Mouse (Mus musculus): ENCODE data around the gene Fbxw2.
"Not testable (repeated sequence)": the region's sequence is repeated elsewhere in the genome, so short reads cannot be mapped to it uniquely, and the experiment has no call there.

The Fbxw2 gene

DNA sequence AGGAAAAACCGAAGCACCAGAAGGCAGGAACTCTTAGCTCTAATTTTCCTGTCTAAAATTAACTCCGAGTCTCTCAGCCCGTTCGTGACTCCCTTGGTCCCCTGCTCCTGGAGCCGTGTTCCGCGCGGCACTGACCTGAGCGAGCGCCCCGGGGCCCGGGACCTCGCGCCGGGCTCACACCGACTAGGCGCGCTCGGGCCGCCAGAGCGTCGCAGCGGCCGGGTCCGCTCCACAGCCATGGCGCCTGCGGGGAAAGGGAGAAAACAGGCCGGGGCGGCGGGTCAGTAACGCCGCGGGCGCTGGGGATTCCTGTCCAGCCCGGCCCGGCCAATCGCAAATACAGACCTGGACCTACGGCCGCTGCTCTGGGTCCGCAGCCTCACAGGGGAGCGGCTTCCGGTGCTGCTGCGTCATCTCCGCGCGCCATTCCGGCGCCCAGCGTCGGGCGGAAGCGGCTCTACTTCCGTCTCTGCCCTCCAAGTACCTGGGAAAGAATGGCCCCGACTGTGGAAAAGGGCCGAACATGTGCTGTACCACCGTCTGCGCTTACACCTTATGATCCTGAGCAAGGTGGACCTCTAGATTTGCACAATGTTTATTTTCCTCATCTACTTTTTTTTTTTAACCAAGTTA lies at the start of gene Fbxw2:
Fbxw2 (minus strand) TSS at position 485 of the 633 bp plus-strand sequence.
- DNase-seq (ENCODE audit: low read depth): peak; percentile 93

- DNase-seq (ENCODE audit: low read depth): no peak
Measured at GRCm38 (mm10) chr2:34874816-34875345, 48.8 kb upstream of the Fbxw2 start, which contains the start of gene Psmd5. Psmd5 (minus strand) TSS chr2:34874968.

GRCm38 (mm10) chr2:34874271-34874670 lies 48.2 kb upstream of the Fbxw2 start, which contains the start of gene Cutal:
Cutal (plus strand) TSS chr2:34874396.
- DNase-seq (ENCODE audit: low read depth): no peak

- peak; percentile 100 for DNase-seq (ENCODE audit: low read depth)
Measured at GRCm38 (mm10) chr2:34870520-34871474, 44.7 kb upstream of the Fbxw2 start.

DNA sequence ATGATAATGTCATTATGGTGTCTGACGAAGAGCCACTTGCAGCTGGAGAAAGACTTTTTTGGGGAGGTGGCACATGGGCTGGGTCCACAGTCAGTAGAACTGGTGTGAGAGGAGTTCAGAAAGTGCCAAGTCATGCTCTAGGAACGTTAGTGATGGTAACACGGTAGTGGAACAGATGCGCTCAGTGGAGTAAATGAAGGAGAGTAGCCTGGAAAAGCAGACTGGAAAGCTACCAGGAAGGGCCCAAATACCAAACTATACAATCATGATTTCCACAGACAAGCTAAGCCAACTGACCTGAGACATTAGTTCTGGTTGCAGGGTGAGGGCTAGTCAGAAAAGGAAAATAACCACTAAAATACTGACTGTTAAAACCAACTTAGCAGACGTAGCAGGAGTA lies 43.6 kb upstream of the Fbxw2 start:
- DNase-seq (ENCODE audit: low read depth): peak; percentile 19

- no peak for DNase-seq (ENCODE audit: low read depth)
Measured at GRCm38 (mm10) chr2:34857728-34858127, 31.6 kb upstream of the Fbxw2 start.

- DNase-seq (ENCODE audit: low read depth): no peak
Measured at GRCm38 (mm10) chr2:34855265-34855664, 29.2 kb upstream of the Fbxw2 start.

- no peak for DNase-seq (ENCODE audit: low read depth)
Measured at GRCm38 (mm10) chr2:34847702-34848101, 21.6 kb upstream of the Fbxw2 start.

DNA sequence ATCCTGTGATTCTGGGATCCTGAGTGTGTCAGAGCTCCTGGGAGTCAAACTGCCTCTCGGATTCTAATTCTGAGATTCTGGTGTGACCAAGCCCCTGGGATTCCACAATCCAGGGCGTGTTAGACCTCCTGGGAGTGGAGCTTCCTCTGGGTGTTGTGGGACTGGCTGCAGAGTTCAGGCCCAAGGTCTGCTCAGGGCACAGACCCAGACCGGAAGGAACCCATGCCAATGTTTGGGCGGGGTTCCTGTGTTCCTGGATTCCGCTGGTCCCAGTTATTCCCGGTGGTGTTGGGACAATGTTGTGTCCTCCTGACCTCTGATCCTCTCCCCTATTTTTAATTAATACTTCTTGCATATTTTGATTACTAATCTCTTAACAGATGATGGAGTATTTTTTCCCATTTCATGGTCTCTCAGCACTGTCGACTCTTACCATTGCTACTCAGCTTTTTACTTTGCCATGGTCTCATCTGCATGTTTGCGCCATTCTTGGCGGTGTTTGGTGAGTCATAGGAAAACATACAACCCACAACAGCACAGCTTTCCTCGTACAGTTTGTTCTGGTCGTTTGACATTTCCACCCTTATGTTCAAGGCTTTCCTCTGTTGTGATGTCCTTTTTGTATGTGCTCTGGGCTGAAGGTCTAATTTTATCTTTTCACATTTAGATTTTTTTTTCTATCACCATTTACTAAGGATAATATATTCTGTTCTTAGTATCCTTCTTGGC lies 17.3 kb upstream of the Fbxw2 start:
- DNase-seq (ENCODE audit: low read depth): no peak

GRCm38 (mm10) chr2:34841706-34842105 lies 15.6 kb upstream of the Fbxw2 start:
- DNase-seq (ENCODE audit: low read depth): no peak

GRCm38 (mm10) chr2:34840143-34840542 lies 14.0 kb upstream of the Fbxw2 start:
- DNase-seq (ENCODE audit: low read depth): not testable (repeated sequence)

GRCm38 (mm10) chr2:34835669-34836068 lies 9.6 kb upstream of the Fbxw2 start:
- DNase-seq (ENCODE audit: low read depth): no peak

DNA sequence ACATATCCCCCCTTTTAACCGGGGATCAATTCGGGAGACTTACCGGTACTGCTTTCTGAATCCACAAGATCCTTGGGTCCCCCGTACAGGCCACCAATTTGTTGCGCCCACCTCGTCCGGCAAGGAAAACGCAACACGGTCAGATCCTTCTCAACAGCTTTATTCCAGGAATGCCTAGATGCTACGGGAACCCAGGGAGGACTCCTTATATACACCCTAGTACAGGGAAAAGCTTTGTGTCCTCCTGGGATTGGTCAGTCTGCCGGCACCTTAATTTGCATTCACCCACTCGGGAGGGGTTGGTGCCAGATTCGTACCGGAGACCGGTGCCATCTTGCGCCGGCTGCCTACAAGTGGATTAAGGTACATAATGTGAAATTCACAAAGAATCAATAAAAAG lies 7.5 kb upstream of the Fbxw2 start:
- no peak for DNase-seq (ENCODE audit: low read depth)

DNA sequence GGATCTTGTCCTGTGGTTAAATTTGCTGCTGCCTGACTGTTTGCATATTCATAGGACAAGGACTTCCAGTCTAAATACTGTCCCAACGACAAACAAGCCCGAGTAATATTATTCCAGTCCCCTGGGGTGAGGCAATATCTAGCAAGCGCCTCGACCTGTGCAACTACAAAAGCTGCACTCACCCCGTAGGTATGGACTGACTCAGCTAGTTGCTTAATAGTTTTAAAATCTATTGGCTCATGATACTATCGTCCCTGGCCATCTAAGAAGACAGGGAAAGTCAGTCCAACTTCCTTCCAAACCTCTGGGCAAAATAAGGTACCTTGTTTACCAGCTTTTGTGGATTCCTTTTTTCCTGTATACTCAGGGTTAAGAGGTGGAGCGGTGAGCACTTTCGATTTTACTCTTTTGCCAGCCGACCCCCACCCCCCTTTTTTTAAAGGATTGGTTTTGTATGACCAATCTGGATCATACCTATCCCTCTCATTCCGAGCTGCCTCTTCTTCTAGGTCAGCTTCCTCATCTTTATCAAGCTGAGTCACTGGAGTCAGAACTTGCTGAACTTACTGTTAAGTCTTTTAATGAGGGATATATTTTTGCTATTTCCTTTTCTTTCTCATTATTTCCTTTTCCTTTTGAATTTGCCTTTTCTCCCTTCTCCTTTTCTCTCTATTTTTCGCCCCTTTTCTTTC lies 6.8 kb upstream of the Fbxw2 start, which contains the start of gene Gm34653:
Gm34653 (plus strand) TSS at position 242 of the 692 bp plus-strand sequence.
- DNase-seq (ENCODE audit: low read depth): not testable (repeated sequence)

DNA sequence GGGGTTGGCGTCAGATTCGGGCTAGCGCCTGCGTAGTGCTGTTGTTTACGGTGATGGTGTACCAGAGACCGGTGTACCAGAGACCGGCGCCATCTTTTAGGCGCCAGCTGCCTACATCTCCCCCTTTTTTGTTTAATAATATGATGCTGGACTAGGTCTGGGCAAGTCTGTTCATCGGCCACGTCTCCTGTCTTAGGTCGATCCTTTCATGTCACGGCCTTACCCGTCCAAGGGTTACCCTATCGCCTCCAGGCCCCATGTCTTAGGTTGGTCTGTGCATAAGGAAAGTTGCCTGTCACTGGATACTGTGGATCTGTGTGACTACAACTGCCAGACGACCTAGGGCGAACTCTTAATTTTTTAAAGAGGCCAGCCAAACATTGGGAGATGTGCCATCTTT lies 4.0 kb upstream of the Fbxw2 start:
- DNase-seq (ENCODE audit: low read depth): not testable (repeated sequence)

- no peak for DNase-seq (ENCODE audit: low read depth)
Measured at GRCm38 (mm10) chr2:34828026-34828425, 1.9 kb upstream of the Fbxw2 start.

DNA sequence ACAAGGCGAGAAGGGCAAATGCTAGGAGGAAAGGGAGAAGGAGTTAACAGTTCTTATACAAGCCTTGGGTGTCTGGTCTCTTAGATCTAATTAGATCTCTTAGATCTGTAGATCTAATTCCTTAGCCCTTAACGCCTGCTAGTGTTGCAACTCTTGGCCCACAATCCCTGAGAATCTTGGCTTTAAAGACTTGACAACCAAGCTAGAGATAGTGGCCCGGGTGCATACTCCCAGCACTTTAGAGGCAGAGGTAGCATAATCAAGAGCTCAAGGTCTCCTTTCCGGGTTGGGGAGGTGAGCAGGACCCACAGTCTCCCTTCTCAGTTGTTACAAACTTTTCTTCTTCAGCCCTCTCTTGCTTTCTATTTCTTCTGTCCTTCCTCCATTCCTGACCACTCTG lies 1.5 kb upstream of the Fbxw2 start:
- DNase-seq (ENCODE audit: low read depth): no peak

GRCm38 (mm10) chr2:34826460-34827231 lies 535 bp upstream of the Fbxw2 start:
- DNase-seq (ENCODE audit: low read depth): no peak

DNA sequence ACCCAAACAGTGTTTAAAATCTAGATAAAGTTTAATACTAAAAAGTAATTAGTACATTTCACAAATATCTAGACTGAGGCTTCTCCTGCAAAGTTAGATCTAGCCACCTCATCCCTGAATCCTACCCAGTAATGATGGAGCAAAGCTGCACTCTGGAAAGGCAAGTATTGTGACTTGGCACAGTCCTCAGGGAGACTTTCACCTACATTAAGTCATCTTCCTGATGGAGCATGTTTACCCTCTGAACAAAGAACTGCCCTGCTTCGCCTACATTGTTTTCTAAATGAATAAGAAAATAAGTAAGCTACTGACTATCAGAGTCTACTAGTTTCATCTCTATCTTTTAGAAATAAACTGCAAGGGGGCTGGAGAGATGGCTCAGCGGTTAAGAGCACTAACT lies 7.6 kb downstream of the Fbxw2 start:
- DNase-seq (ENCODE audit: low read depth): no peak

DNA sequence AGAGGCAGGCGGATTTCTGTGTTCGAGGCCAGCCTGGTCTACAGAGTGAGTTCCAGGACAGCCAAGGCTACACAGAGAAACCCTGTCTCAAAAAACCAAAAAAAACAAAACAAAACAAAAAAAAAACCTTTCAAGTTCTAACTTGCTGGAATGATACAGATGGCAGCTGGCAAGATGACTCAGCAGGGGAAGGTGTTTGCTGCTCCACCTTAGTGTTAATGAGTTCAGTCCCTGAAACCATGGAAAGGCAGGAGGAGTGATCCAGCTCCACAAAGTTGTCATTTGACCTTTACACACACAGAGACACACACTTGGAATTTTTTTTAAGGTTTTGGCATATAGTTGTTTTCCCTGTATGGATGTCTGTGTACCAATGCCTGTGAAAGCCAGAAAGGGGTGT lies 10.2 kb downstream of the Fbxw2 start:
- DNase-seq (ENCODE audit: low read depth): not testable (repeated sequence)

DNA sequence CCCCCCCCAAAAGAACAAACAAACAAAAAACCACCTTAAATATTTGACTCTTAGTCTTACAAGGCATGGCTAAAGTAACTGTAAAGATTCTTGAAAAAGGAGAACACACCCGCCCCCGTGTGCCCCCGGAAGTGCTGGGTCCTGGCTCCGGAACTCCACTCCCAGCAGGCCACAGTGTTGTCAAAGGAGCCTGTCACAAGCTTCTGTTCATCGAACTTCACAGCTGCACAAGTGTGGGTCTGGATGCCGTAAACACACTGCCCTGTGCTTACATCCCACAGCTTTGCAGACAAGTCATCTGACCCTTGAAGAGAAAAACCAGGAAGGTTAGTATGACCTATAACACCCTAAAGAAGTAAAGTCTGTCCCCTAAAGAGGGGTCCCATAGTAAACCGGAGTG lies 13.4 kb downstream of the Fbxw2 start:
- DNase-seq (ENCODE audit: low read depth): no peak
